Mouse (Mus musculus) liver, adult 2 months (tissue): Measurements from ENCODE around the gene Crebrf. TPM values are rescaled to one million over a fixed set of nuclear protein-coding genes. Genes with fewer than 3 reads are reported as not detected.
A peak's percentile ranks its signal among the peaks of the same experiment; 100 is the strongest.

Source experiments
- DNase-seq: peaks from one replicate; pipeline ENCODE4 v3.0.0-alpha.2; 2011; ENCODE audit warnings: low read depth, low spot score; ENCODE audit errors: extremely low read depth
- H3K27ac ChIP-seq: fragments of 200-500 bp; replicated peaks from 2 replicates; pipeline ENCODE4 v1.5.1; 2012; ENCODE audit warnings: low read depth, mild to moderate bottlenecking, control low read depth, inconsistent platforms, low read length; ENCODE audit not compliant: insufficient read depth
- H3K27me3 ChIP-seq: fragments of 200-500 bp; 2 replicates; pipeline ENCODE4 v1.6.1; 2012; ENCODE audit warnings: mild to moderate bottlenecking, moderate library complexity, low read length, inconsistent platforms; ENCODE audit not compliant: control insufficient read depth, insufficient read depth
- H3K36me3 ChIP-seq: fragments of 200-500 bp; 2 replicates; pipeline ENCODE4 v1.6.1; 2012; ENCODE audit warnings: low read length, inconsistent platforms; ENCODE audit not compliant: control insufficient read depth, insufficient read depth
- H3K4me1 ChIP-seq: fragments of 200-500 bp; 2 replicates; pipeline ENCODE4 v1.6.1; 2011; ENCODE audit warnings: low read length; ENCODE audit not compliant: control insufficient read depth, insufficient read depth
- H3K4me3 ChIP-seq: fragments of 200-500 bp; 2 replicates; pipeline ENCODE4 v1.5.1; 2011; ENCODE audit warnings: low read depth, mild to moderate bottlenecking, control low read depth, low read length, moderate library complexity; ENCODE audit not compliant: insufficient read depth
- H3K79me2 ChIP-seq: fragments of 200-500 bp; 2 replicates; pipeline ENCODE4 v1.6.1; 2012; ENCODE audit warnings: inconsistent platforms, mild to moderate bottlenecking, low read length, moderate library complexity; ENCODE audit not compliant: control insufficient read depth, insufficient read depth
- H3K9ac ChIP-seq: fragments of 200-500 bp; 2 replicates; pipeline ENCODE4 v1.6.1; 2012; ENCODE audit warnings: low read depth, mild to moderate bottlenecking, control low read depth, inconsistent platforms, low read length
- CTCF ChIP-seq: fragments of 200-500 bp; IDR thresholded peaks from 2 replicates; pipeline ENCODE4 v1.5.1; 2011; ENCODE audit warnings: low read depth, low read length, control low read depth
- POLR2A ChIP-seq: fragments of 200-500 bp; IDR thresholded peaks from 2 replicates; pipeline ENCODE4 v1.6.1; 2011; ENCODE audit warnings: low read length, control low read depth; ENCODE audit not compliant: insufficient read depth; ENCODE audit errors: extremely low read depth
- WGBS: fragments of 180-500 bp; shearing (Covaris S2); methylation state at CpG from one replicate; pipeline ENCODE4 v1.1.7; 2018; 5-methylcytosine and 5-hydroxymethylcytosine counted together
- polyA plus RNA-seq: library from polyadenylated mRNA; depleted of rRNA; stranded (reverse); fragments of >200 nt; gene quantifications from 2 replicates; pipeline ENCODE4 v1.2.3, GENCODE M21; 2012
- total RNA-seq: library from RNA; depleted of rRNA; stranded (reverse); fragments of >200 nt; gene quantifications from 2 replicates; pipeline ENCODE4 v1.2.3, GENCODE M21; 2014

Gene Crebrf
- total and polyA plus RNA-seq, 2 experiments: 1.4 to 37.0 TPM

DNA sequence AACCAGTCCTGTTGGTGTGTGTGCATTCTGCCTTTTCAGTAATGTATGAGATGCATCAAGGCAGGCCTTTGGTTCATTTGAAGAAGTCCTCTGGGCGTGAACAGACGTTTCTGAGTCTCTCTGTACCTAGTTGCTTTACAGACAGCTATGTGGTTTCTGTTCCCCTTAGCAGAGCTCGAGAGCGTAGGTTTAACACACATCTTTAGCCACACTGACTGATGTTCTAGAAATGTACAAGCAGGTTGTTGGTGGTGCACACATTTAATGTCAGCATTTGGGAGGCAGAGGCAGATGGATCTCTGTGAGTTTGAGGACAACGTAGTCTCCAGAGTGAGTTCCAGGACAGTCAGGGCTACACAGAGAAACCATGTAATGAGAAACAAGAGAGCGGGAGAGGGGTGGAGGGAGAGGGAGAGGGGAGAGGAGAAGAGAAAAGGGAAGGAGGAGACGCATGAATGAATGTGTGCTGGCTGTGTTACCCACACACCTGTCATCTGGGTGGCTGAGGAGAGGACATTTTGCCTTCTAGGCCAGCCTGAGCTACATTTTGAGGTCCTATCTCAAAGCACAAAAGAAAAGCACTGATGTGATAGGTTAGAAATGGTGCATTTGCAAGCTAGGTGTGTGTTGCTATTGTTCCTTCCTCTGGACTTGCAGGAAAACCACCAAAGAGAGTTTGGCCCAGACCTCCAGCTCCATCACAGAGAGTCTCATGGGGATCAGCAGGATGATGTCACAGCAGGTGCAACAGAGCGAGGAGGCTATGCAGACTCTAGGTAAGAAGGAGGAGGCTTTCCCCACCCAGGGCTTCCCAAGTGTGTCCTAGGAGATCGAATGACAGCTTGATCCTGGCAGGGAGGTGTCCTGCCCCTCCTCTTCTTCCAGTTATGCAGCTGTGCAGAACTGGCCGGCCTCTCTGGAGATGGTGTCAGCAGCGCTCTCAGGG is 75.1 kb downstream of the Crebrf start:
- WGBS: 94% methylated on average over 11 of the region's 11 CpGs
- Histone ChIP-seq H3K27ac (no peak overlapping the region), H3K27me3 (no peaks in the 10 kb centered on the region), H3K4me3 (no peak overlapping the region), H3K36me3 (peaks cover 33% of the 10 kb centered on the region), H3K79me2 (no peaks in the 10 kb centered on the region), H3K4me1 (no peaks in the 10 kb centered on the region), H3K9ac (no peak overlapping the region)
- TF ChIP-seq CTCF: no peak
- TF ChIP-seq POLR2A: no peak
- DNase-seq: no peak

DNA sequence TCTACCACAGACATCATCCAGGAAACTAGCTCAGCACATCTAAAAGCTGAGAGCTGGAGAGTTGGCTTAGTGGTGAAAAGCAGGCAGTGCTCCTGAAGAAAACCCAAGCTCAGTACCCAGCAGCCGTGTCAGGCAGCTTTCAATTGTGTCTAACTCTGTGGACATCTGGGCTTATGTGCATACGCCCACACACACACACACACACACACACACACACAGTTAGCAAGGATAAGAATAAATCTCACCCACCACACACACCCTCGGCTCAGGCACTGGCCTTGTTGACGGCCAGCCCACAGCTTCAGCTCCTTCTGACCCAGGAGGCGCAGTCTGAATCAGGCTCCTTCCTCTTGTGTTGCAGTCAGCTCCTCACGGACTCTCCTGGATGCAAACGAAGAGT is 76.1 kb downstream of the Crebrf start:
- H3K27me3 ChIP-seq: no peaks in the 10 kb centered on the region
- H3K4me1 ChIP-seq: no peaks in the 10 kb centered on the region
- peaks cover 31% of the 10 kb centered on the region for H3K36me3 ChIP-seq
- 85% methylated on average over 7 of the region's 7 CpGs for WGBS
- no peak overlapping the region for H3K9ac ChIP-seq
- H3K27ac ChIP-seq: no peak overlapping the region
- H3K79me2 ChIP-seq: no peaks in the 10 kb centered on the region
- TF ChIP-seq CTCF (no peak), POLR2A (no peak)
- DNase-seq: no peak
- H3K4me3 ChIP-seq: no peak overlapping the region

- Histone ChIP-seq H3K36me3 (peaks cover 28% of the 10 kb centered on the region), H3K4me3 (no peak overlapping the region), H3K27me3 (no peaks in the 10 kb centered on the region), H3K27ac (no peak overlapping the region), H3K4me1 (no peaks in the 10 kb centered on the region), H3K79me2 (no peaks in the 10 kb centered on the region), H3K9ac (no peak overlapping the region)
- 90% methylated on average over 15 of the region's 15 CpGs for WGBS
- TF ChIP-seq POLR2A (no peak), CTCF (no peak)
- no peak for DNase-seq
These were observed 76.6 kb downstream of the Crebrf start for GRCm38 (mm10) chr17:26792096-26792495.

DNA sequence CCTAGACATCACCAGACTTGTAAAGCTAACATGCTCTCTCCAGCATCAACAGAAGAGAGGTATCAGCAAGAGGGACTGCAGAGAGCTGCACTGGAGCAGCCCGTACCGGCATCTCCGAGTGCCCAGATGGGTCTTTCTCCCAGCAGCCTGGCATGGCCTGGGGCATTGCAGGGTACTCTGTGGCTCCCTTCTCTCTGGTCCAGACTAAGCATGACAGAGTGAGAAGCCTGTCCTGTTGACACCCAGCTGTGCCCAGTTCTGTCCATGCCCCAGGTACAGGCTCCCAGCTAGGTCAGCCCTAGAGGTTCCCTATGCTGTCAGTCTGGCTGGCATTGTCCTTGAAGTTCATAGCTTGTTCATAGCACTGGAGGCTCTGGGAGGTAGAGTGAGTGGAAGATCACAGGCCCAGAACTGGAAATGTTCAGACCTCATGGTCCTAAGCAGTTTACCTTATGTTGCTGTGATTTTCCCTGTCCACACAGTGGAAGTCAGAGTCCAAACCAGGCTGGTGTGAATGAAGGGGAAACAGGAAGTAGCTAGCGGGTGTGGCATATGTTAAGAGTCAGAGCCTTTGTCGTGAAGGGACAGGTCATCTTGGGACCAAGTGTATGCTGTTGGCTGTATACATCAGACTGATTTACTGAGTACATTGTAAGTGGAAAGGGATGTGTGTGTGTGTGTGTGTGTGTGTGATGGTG is 77.8 kb downstream of the Crebrf start:
- no peaks in the 10 kb centered on the region for H3K4me1 ChIP-seq
- DNase-seq: no peak
- WGBS: 80% methylated on average over 5 of the region's 5 CpGs
- no peak overlapping the region for H3K27ac ChIP-seq
- no peak overlapping the region for H3K4me3 ChIP-seq
- H3K27me3 ChIP-seq: no peaks in the 10 kb centered on the region
- TF ChIP-seq CTCF (no peak), POLR2A (no peak)
- H3K36me3 ChIP-seq: peaks cover 25% of the 10 kb centered on the region; the same call in 1 of the 2 replicates
- H3K79me2 ChIP-seq: no peaks in the 10 kb centered on the region
- no peak overlapping the region for H3K9ac ChIP-seq

DNA sequence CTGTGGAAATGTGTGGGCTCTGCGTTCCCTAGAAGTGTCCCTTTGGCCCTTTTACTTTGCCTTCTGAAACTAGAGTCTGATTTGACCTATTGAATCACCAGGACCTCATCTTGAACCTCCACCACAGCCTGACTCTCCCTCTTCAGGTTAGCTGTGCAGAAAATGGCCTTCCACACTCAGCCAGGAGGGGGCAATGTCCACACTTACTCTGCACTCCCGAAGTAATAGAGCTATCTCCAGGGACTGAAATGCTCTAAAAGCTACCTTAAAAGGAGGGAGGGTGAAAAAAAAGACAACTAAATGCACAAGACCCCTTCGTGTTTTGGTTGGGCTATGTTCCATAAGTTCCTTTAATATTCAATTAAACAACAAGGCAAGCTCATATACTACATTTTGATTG is 79.3 kb downstream of the Crebrf start:
- H3K4me1 ChIP-seq: no peaks in the 10 kb centered on the region
- DNase-seq: peak; percentile 63
- no peak for TF ChIP-seq POLR2A
- TF ChIP-seq CTCF: peak; percentile 78
- no peaks in the 10 kb centered on the region for H3K79me2 ChIP-seq
- no peak overlapping the region for H3K9ac ChIP-seq
- 16% methylated on average over 3 of the region's 3 CpGs for WGBS
- no peak overlapping the region for H3K4me3 ChIP-seq
- H3K27ac ChIP-seq: no peak overlapping the region
- no peaks in the 10 kb centered on the region for H3K27me3 ChIP-seq
- H3K36me3 ChIP-seq: peaks cover 15% of the 10 kb centered on the region; the same call in 1 of the 2 replicates
